Mouse (Mus musculus): ENCODE results near the gene Gm49336. TPM values are rescaled to one million over a fixed set of nuclear protein-coding genes. Genes with fewer than 3 reads are reported as not detected.

Gm49336 gene
- total and polyA plus RNA-seq, 3 experiments = 36.3 to 102 (median 54.3) TPM

GRCm38 (mm10) chr14:60181306-60181705 lies 70.0 kb downstream of the Gm49336 start:
- Histone ChIP-seq H3K9me3 (replicated peaks; ENCODE audit: low read length) (no peaks in the 10 kb centered on the region), H3K9ac (ENCODE audit: insufficient read depth, low read depth) (no peak overlapping the region), H3K27me3 (replicated peaks) (no peaks in the 10 kb centered on the region), H3K4me2 (ENCODE audit: insufficient read depth, low read depth, poor library complexity, severe bottlenecking) (no peak overlapping the region), H3K36me3 (replicated peaks in 1 of 2; ENCODE audit: control insufficient read depth in 1 of 2, insufficient read depth in 1 of 2, low read length in 1 of 2) (no peaks in the 10 kb centered on the region), H3K4me1 (ENCODE audit: control insufficient read depth in 1 of 2, insufficient read depth in 2 of 2) (no peaks in the 10 kb centered on the region), H3K27ac (ENCODE audit: insufficient read depth, low read depth) (no peak overlapping the region), H3K4me3 (replicated peaks in 1 of 3; ENCODE audit: low read depth in 2 of 3, low read length in 2 of 3, poor library complexity in 1 of 3) (no peak overlapping the region), H3K79me2 (replicated peaks; ENCODE audit: control insufficient read depth, extremely low read depth, insufficient read depth, poor library complexity, severe bottlenecking) (no peaks in the 10 kb centered on the region)
- in situ Hi-C loops (cut with MboI; ENCODE audit: low pct_ligation_motif_present, low pct_unique_long_range_greater_than_20kb, low sequenced_read_pairs) = no loop called here
- TF ChIP-seq CTCF (conservative IDR thresholded peaks at IDR 0.05 in 1 of 2, IDR thresholded peaks at IDR 0.05 in 1 of 2; ENCODE audit: low read depth in 2 of 2, low read length in 2 of 2) = no peak
- no peak for TF ChIP-seq USF2 (conservative IDR thresholded peaks at IDR 0.05; ENCODE audit: low read depth, low read length)
- TF ChIP-seq USF1 (IDR thresholded peaks at IDR 0.05; ENCODE audit: low read depth, low read length) = no peak
- no peak for TF ChIP-seq PAX5 (IDR thresholded peaks at IDR 0.05; ENCODE audit: low read length)
- dilution Hi-C loops (cut with MboI; ENCODE audit: extremely low pct_ligation_motif_present, extremely low pct_unique_long_range_greater_than_20kb, low sequenced_read_pairs) = no loop called here
- no peak for DNase-seq (ENCODE audit: extremely low read depth)

GRCm38 (mm10) chr14:60178571-60178955 lies 72.7 kb downstream of the Gm49336 start:
- DNase-seq (ENCODE audit: extremely low read depth) = no peak
- TF ChIP-seq POLR2A (IDR thresholded peaks at IDR 0.05; ENCODE audit: low read depth, low read length) (no peak), NELFE (IDR thresholded peaks at IDR 0.05; ENCODE audit: low read depth, low read length) (no peak), RCOR1 (conservative IDR thresholded peaks at IDR 0.05; ENCODE audit: low read depth, low read length) (no peak), IRF4 (IDR thresholded peaks at IDR 0.05; ENCODE audit: low read depth, low read length) (no peak), SIN3A (IDR thresholded peaks at IDR 0.05; ENCODE audit: low read length) (no peak), BHLHE40 (IDR thresholded peaks at IDR 0.05; ENCODE audit: low read depth, low read length) (no peak), E2F4 (IDR thresholded peaks at IDR 0.05; ENCODE audit: insufficient replicate concordance, low read depth, low read length) (no peak), MYC (IDR thresholded peaks at IDR 0.05; ENCODE audit: low read depth, low read length) (no peak)
- dilution Hi-C loops (cut with MboI; ENCODE audit: extremely low pct_ligation_motif_present, extremely low pct_unique_long_range_greater_than_20kb, low sequenced_read_pairs) = no loop called here
- in situ Hi-C loops (cut with MboI; ENCODE audit: low pct_ligation_motif_present, low pct_unique_long_range_greater_than_20kb, low sequenced_read_pairs) = no loop called here
- H3K27ac ChIP-seq (ENCODE audit: insufficient read depth, low read depth) = no peak overlapping the region
- no peak overlapping the region for H3K4me2 ChIP-seq (ENCODE audit: insufficient read depth, low read depth, poor library complexity, severe bottlenecking)
- no peak overlapping the region for H3K9ac ChIP-seq (ENCODE audit: insufficient read depth, low read depth)
- H3K4me1 ChIP-seq (ENCODE audit: control insufficient read depth in 1 of 2, insufficient read depth in 2 of 2) = no peaks in the 10 kb centered on the region
- no peaks in the 10 kb centered on the region for H3K79me2 ChIP-seq (replicated peaks; ENCODE audit: control insufficient read depth, extremely low read depth, insufficient read depth, poor library complexity, severe bottlenecking)
- no peak overlapping the region for H3K4me3 ChIP-seq (replicated peaks in 1 of 3; ENCODE audit: low read depth in 2 of 3, low read length in 2 of 3, poor library complexity in 1 of 3)
- no peaks in the 10 kb centered on the region for H3K9me3 ChIP-seq (replicated peaks; ENCODE audit: low read length)
- no peaks in the 10 kb centered on the region for H3K27me3 ChIP-seq (replicated peaks)
- no peaks in the 10 kb centered on the region for H3K36me3 ChIP-seq (replicated peaks in 1 of 2; ENCODE audit: control insufficient read depth in 1 of 2, insufficient read depth in 1 of 2, low read length in 1 of 2)

- H3K9me3 ChIP-seq (replicated peaks; ENCODE audit: low read length) = no peaks in the 10 kb centered on the region
- H3K79me2 ChIP-seq (replicated peaks; ENCODE audit: control insufficient read depth, extremely low read depth, insufficient read depth, poor library complexity, severe bottlenecking) = no peaks in the 10 kb centered on the region
- H3K36me3 ChIP-seq (replicated peaks in 1 of 2; ENCODE audit: control insufficient read depth in 1 of 2, insufficient read depth in 1 of 2, low read length in 1 of 2) = no peaks in the 10 kb centered on the region
- no peak overlapping the region for H3K27ac ChIP-seq (ENCODE audit: insufficient read depth, low read depth)
- no peak for DNase-seq (ENCODE audit: extremely low read depth)
- H3K4me1 ChIP-seq (ENCODE audit: control insufficient read depth in 1 of 2, insufficient read depth in 2 of 2) = no peaks in the 10 kb centered on the region
- no peaks in the 10 kb centered on the region for H3K27me3 ChIP-seq (replicated peaks)
- no peak overlapping the region for H3K9ac ChIP-seq (ENCODE audit: insufficient read depth, low read depth)
- H3K4me2 ChIP-seq (ENCODE audit: insufficient read depth, low read depth, poor library complexity, severe bottlenecking) = no peak overlapping the region
- H3K4me3 ChIP-seq (replicated peaks in 1 of 3; ENCODE audit: low read depth in 2 of 3, low read length in 2 of 3, poor library complexity in 1 of 3) = no peak overlapping the region
- dilution Hi-C loops (cut with MboI; ENCODE audit: extremely low pct_ligation_motif_present, extremely low pct_unique_long_range_greater_than_20kb, low sequenced_read_pairs) = no loop called here
- no peak for TF ChIP-seq MEF2A (IDR thresholded peaks at IDR 0.05; ENCODE audit: borderline replicate concordance, low read depth, low read length)
- in situ Hi-C loops (cut with MboI; ENCODE audit: low pct_ligation_motif_present, low pct_unique_long_range_greater_than_20kb, low sequenced_read_pairs) = no loop called here
Observed at GRCm38 (mm10) chr14:60177614-60178570, 73.4 kb downstream of the Gm49336 start.
